Mouse (Mus musculus): Measurements from ENCODE around the gene Selenop.

Gene Selenop

DNA sequence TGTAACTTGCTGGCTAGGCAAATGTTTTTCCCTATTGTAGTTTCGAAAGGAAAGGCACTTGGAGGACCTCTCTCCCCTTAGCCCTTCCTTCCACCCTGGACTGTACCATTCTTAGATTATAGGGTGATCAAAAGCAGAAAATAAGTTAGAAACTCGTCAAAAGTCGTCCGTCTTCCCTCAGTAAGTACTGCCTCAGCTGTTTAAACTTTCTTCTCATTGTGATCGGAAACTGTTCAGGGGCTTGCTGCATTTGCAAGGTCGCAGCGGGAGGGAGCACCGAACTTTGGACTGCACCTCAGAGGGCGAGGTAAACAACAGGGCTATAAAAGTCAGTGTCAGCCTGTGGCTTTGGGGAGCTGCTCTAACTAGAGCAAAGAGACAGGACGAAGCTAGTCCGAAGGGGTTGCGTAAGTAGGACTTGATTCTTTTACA lies 2.3 kb downstream of the Selenop start:
- DNase-seq (ENCODE audit: low spot score): peak; percentile 97

DNA sequence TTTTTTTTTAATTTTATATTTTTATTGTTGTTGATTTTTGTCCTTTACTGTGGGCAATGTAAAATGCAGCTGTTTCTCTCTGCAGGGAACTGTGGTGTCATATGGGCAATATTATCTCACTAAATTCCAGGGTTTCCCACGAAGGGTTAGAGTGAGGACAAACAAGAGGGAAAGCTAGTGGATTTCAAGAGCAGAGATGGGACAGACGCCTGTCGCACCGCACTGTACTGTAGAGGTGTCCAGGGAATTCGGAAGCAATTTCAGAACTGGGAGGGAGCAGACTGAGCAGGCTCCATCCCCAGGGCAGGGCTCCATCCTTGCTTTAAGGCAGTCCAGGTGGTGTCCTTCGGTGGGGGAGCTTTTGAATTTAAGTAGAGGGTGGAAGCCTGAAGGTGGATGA lies 2.9 kb downstream of the Selenop start:
- DNase-seq (ENCODE audit: low spot score): peak; percentile 61

DNA sequence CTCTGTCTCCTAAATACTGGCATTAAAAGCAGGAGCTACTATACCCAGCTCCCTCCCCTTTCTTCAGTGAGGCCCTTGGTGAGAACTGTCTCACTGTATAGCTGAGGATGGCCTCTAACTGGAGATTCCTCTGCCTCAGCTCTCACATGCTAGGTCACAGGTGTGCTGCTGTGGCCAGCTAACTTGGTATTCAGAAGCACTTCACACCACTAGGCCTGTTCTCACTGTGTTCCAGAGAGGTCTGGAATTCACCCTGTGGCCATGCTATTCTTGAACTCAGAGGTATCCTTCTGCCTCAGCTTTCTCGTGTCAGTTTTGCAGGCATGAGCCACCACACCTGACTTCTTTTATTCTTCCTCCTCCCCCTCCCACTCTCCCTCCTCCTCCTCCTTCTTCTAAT lies 4.8 kb downstream of the Selenop start:
- no peak for DNase-seq (ENCODE audit: low spot score)

DNA sequence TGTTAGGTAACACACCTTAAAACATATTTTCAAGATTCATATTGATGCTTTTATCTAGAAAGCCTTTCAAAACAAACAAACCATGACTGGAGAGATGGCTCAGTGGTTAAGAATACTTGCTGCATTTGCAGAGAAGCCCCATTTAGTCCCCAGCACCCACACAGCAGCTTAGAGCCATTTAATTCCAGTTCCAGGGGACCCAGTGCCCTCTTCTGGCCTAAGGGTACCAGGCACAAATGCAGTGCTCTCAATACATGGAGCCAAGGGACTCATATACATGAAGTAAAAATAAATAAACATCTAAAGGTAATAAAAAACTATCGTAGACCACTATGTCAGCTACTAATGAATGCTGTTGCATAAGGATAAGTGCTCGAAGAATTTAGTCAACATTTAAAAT lies 9.0 kb downstream of the Selenop start:
- DNase-seq (ENCODE audit: low spot score): no peak

DNA sequence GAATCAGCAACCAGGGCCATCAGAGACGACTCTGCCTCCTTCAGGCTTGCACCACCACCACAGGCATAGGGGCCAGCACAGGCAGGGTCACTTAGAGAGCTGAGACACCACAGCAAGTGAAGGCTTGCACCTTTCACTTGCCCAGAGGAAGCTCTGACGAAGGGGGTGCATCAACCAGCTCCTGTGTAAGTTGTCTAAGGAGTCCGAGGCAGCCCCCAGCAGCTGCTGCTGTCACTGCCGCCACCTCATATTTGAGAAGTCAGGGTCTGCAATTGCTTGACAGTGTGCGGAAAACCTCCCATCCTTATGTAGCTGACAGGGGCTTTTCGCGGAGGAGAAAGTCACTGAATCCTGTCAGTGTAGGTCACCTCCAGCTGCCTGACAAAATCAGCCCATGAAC lies 10.9 kb downstream of the Selenop start:
- DNase-seq (ENCODE audit: low spot score): no peak

DNA sequence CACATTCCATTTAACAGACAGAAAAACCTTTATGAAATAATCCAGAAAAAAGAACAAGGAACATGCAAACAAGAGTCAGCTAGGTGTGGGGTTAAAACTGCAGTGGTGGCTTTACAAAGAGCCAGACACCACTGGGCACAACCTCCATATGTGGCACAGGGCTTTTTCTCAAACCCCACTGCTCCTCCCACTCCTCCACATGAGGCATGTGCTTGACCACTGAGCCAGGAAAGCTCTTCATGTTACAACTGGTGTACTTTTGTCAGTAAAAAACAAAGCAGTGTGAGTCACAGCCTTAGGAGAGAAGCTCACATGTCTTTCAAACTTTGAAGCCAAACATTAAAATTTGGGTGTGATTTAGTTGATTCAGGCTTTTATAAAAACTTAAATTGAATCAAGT lies 12.9 kb downstream of the Selenop start:
- DNase-seq (ENCODE audit: low spot score): peak; percentile 71

DNA sequence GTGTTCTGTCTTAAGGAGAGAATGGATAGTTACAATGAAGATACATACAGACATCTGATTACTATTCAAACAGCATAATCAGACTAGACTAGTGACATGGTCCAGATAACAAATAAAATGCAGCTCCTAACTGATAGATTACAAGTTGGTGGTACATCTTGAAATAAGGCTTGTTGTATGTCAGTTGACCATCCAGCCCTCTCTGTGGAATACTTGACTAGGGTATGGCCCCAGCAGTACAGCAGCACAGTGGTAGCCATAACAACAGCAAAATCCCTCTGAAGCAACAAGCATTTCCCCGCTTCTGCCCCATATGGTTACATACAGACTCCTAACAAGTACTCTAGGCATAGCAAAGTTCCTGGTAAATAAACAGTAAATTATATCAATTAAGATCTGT lies 13.4 kb downstream of the Selenop start:
- DNase-seq (ENCODE audit: low spot score): peak; percentile 34

DNA sequence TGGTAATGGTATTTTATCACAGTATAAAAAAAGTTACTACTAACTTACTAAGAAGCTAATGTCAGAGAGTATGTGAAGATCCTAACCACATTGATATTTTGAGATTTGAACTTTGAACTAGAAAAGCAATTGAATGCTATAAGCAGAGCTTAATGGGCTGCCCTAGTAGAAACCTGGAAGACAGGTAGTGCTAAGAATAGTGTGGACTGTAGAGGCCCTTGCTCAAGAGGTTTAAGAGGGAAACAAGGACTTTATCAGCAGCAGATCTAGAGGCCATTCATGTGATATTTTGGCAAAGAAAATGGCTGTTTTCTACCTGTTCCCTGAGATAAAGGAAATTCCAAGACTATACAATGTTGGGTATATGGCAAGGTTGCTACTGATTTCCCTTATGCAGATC lies 17.7 kb downstream of the Selenop start:
- no peak for DNase-seq (ENCODE audit: low spot score)

DNA sequence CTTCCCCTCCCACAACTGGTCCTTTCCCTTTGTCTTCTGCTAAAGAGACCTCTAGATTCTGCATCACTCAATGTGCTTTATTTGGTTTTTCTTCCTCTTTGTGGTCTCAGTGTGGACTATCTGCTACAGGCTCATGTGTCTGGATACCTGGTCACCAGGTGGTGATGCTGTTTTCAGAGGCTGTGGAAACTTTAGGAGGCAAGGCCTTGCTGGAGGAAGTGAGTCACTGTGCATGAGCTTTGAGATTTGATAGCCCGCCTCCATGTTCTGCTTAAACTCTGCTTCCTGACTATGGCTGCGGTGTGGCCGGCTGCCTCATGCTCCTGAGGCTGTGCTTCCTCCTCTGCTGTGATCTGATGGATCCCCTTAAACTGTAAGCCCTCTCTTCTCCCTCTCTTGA lies 22.1 kb downstream of the Selenop start:
- no peak for DNase-seq (ENCODE audit: low spot score)

DNA sequence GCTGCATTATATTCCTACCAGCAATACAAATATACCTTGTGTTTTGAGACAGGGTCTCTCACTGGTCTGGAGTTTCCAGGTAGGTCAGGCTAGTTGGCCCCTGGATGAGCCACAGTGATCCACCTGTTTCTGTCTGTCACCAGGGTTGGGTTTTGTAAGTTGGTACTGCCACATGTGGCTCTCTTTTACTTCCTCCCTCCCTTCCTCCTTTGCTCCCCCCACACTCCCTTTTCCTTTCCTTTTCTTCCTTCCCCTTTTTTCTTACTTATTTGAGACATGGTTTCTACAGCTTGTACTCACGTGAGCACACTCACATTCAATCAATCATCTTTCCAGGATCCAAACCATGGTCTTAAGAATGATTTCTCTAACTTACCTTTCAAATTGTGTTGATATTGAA lies 25.1 kb downstream of the Selenop start:
- no peak for DNase-seq (ENCODE audit: low spot score)

DNA sequence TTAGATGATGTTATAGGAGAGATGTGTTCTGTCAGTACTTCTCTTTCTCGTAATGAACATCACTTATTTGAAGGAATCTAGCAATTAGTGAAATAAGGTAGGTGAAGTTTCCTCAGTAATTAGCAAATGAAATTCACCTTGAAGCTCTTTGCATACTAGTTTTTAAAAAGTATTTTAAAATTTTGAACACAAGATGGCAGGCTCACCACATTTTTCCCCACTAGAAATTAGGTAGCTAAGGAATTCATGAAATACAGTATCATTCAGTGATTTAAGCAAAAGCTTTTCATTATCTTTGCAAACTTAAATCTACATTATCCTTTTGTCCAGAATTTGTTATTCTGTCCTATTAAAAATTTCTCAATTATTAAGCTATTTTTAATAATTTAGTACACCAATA lies 27.6 kb downstream of the Selenop start:
- peak; percentile 59 for DNase-seq (ENCODE audit: low spot score)

DNA sequence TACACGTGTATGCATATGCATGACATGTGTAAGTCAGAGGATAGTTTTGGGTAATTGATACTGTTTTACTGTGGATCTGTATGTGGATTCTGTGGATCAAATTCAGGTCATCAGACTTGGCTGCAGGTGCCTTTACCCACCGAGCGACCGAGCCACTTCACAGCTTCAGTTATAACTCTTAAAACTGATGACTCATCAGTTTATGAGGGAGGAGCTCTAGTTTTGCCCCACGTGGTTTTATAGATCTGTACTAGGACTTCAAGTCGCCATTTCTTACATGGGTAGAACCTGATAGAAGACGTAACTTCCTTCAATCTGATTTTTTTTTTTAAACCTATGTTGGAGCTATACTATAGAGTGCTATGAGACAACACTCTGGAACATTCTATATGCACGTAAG lies 29.3 kb downstream of the Selenop start:
- no peak for DNase-seq (ENCODE audit: low spot score)

DNA sequence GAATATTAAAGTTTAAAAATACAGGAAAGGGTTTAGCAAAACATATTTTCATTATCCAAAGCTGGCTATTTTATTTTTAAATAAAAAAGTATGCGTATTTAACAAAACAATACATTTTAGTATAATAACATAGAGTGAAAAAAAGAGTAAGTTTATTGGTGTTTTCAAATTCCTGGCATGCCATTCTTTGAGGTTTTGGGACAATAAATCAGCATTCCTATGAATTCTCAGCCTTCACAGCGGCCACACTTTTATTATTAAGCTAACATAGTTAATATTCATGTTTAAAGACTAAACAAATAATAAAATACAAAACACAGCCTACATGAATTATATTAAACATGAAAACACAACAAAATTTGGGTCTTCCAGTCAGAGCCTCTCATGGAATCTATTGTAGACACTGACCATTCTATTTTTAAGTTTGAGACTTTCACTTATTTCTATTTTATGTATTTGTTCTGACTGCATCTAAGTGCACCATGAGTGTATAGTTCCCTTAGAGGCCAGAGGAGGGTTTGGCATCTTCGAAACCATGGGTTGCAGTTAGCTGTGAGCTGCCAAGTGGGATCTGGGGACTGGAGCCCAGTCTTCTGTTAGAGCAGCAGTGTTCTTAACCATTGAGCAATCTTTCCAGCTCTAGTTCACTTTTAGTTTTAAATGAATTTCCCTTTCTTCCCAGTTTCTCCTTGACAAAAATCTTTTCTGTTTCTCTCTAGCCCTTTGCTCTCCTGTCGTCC lies 32.2 kb downstream of the Selenop start:
- DNase-seq (ENCODE audit: low spot score): peak; percentile 67

DNA sequence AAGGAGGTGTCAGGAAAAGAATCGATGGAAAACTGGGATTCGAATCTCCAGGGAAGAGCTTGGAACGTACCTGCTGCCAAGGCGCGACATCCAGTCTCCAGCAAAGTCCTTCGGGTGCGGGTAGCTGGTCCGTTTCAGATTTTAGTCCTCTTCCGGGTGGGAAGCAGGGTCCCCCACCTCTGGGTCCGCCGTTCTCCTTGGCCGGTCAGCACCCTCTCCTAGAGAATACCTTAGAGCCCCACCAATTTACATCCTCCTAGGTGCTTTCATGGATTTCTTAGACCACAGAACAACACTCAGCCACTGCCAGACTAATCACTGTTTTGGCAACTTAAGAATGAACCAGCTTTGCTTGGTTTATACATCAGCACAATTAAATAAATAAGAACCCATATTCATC lies 35.1 kb downstream of the Selenop start, which contains the start of gene Ccdc152:
Ccdc152 (minus strand) TSS at position 101 of the 400 bp plus-strand sequence.
- DNase-seq (ENCODE audit: low spot score): no peak

DNA sequence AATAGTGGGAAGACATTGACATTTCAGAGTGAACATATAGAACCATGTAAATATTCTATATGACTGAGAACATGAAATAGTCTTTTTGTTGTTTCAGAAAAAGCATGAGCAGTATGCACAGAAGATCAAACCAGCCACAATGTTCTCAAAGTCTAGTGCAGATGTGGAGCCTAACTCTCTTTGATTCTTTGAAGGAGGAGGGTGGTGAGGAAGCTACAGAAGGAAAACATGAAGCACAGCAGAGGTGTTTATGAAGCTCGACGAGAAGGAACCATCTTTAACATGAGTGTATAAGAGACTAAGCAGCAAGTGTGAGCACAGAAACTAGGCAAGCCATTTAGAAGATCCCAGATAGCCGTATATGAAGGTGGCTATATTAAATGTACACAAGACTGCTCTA lies 41.5 kb downstream of the Selenop start:
- DNase-seq (ENCODE audit: low spot score): no peak

DNA sequence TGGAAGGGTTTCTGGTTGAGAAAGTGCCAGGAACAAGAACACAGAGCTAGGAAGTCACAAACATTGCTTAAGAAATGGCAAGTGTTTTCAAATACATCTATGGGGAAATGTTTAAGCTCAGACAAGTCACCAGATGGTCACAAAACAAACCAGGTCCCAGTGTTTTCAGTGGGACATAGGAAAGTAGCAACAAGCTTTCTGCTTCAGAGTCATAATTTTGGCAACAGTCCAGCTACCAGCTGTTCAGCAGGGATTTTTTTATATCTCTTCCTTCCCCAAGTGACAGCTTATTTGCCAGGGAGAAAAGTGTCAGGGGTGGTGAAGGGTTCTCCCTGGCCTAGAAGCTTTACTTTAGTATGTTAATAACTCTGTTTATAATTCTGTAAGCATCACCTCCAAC lies 44.6 kb downstream of the Selenop start:
- DNase-seq (ENCODE audit: low spot score): peak; percentile 76

DNA sequence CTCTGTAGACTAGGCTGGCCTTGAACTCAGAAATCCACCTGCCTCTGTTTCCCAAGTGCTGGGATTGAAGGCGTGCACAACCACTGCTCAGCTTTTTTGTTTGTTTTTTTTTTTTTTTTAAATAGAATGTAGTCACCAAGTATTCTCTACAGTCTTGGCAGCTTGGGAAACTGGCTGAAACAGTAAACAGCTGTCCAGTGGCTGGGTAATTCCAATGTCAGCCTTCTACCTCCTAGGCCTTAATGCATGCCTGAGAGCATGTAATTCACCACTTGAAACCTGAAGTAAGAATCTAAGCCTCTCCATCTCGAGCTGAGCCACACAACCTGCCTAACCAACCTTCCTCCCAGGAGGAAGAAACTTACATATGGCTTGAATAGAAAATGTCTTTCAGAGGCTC lies 48.3 kb downstream of the Selenop start:
- peak; percentile 56 for DNase-seq (ENCODE audit: low spot score)

DNA sequence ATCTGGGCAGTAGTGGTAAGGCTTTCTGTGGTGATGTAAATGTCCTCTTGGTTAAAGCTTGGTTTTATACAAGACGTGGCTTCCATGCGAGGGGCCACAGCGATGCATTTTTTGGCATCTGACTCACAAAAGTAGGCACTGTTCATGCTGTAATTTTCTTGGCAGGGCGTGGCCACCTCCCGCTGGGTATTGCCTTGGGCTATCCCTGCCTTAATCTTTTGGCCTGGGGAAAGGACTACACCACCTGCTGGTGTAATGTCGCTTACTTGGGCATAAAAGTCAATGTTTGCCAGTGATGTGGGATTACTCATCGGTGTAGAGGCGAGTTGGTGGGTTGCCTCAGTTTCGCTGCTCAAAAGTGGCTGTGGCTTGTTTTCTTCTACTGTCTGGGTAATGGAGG lies 51.6 kb downstream of the Selenop start:
- DNase-seq (ENCODE audit: low spot score): no peak

DNA sequence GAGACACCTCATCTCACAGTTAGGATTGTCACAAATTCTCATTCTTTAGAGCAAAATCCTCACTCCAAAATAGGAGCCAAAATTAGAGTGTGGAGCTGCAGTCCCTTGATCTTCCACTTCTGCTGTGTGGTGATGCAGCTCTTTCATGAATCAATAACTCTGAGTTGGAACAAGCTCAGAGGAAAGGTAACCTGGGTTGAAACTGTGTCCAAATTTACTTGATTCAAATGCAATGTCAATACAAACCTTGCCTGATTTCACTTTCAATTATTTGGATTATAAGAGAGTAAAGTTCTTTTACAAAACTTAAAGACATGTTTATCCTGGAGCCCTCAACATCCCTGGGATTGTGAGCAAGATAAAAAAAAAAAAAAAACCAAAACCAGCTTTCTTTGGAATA lies 54.7 kb downstream of the Selenop start:
- DNase-seq (ENCODE audit: low spot score): no peak

All from adipocyte (in vitro differentiated cells).